Mouse (Mus musculus): ENCODE results near the gene AI481877. TPM values are rescaled to one million over a fixed set of nuclear protein-coding genes. Genes with fewer than 3 reads are reported as not detected.
A peak's percentile ranks its signal among the peaks of the same experiment; 100 is the strongest.

AI481877 gene
- polyA plus RNA-seq, 1 experiment from 2014 or later: not detected

GRCm38 (mm10) chr4:59009696-59010095, 129.1 kb downstream of the AI481877 start:
- H3K4me2 ChIP-seq: no peak overlapping the region
- H3K9me3 ChIP-seq (replicated peaks): no peaks in the 10 kb centered on the region
- H3K27ac ChIP-seq: no peak overlapping the region
- H3K9ac ChIP-seq: no peak overlapping the region
- 69% methylated on average over 4 of the region's 4 CpGs for WGBS
- ATAC-seq: no peak
- H3K27me3 ChIP-seq: no peaks in the 10 kb centered on the region
- no peaks in the 10 kb centered on the region for H3K36me3 ChIP-seq (ENCODE audit: poor library complexity, severe bottlenecking)
- no peak overlapping the region for H3K4me3 ChIP-seq
- peaks cover 8% of the 10 kb centered on the region for H3K4me1 ChIP-seq

DNA sequence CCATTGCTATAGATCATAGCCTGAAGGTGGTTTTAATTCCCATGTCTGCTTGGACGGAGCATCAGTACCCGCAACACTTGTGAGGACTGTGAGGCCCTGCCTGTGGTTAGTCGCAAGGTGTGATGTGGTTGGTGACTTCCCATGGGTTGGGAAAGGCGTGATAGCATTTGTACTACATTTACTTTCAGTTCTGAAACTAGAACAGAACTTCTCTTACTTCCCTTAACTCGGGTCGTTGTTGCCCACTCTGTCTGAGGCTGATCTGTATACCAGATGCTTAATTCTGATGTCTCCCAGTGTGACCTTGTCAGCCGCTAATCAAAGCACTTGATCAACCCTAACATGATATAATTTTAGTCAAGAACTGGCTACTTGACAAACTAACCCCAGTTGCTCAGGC, 129.6 kb downstream of the AI481877 start:
- H3K9ac ChIP-seq: no peak overlapping the region
- H3K4me3 ChIP-seq: no peak overlapping the region
- H3K27ac ChIP-seq: no peak overlapping the region
- no peak for ATAC-seq
- H3K36me3 ChIP-seq (ENCODE audit: poor library complexity, severe bottlenecking): no peaks in the 10 kb centered on the region
- no peaks in the 10 kb centered on the region for H3K27me3 ChIP-seq
- H3K4me2 ChIP-seq: no peak overlapping the region
- H3K4me1 ChIP-seq: peaks cover 13% of the 10 kb centered on the region
- 93% methylated on average over 7 of the region's 7 CpGs for WGBS
- no peaks in the 10 kb centered on the region for H3K9me3 ChIP-seq (replicated peaks)

DNA sequence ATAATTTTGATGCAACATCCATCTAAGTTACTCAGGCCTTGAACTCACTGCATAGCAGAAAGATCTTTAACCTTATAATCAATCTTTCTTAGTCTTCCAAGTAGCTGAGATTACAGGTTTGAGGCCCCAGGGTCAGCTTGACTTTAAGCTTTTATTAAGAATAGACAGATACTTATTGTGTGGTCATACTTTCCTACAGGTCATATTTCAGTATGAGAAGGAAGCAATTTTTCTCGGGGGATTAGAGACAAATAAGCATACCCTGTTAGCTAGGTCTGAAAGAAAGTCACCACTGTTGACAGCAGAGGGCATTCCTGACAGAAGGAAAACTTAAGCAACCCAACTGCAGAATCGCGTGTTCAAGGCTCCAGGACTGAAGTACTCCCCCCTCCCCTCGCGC, 130.8 kb downstream of the AI481877 start:
- ATAC-seq: no peak
- no peak overlapping the region for H3K4me3 ChIP-seq
- peaks cover 19% of the 10 kb centered on the region for H3K4me1 ChIP-seq
- 86% methylated on average over 5 of the region's 5 CpGs for WGBS
- no peaks in the 10 kb centered on the region for H3K9me3 ChIP-seq (replicated peaks)
- H3K27me3 ChIP-seq: no peaks in the 10 kb centered on the region
- H3K9ac ChIP-seq: no peak overlapping the region
- no peak overlapping the region for H3K4me2 ChIP-seq
- no peaks in the 10 kb centered on the region for H3K36me3 ChIP-seq (ENCODE audit: poor library complexity, severe bottlenecking)
- H3K27ac ChIP-seq: no peak overlapping the region

GRCm38 (mm10) chr4:59007016-59007415, 131.8 kb downstream of the AI481877 start:
- Histone ChIP-seq H3K4me1 (peaks cover 24% of the 10 kb centered on the region), H3K4me3 (no peak overlapping the region), H3K4me2 (no peak overlapping the region), H3K27me3 (no peaks in the 10 kb centered on the region), H3K9me3 (replicated peaks) (no peaks in the 10 kb centered on the region), H3K27ac (no peak overlapping the region), H3K9ac (no peak overlapping the region), H3K36me3 (ENCODE audit: poor library complexity, severe bottlenecking) (no peaks in the 10 kb centered on the region)
- ATAC-seq: no peak
- 88% methylated on average over 6 of the region's 6 CpGs for WGBS

- Histone ChIP-seq H3K4me2 (no peak overlapping the region), H3K36me3 (ENCODE audit: poor library complexity, severe bottlenecking) (no peaks in the 10 kb centered on the region), H3K4me1 (peaks cover 24% of the 10 kb centered on the region), H3K4me3 (no peak overlapping the region), H3K9me3 (replicated peaks) (no peaks in the 10 kb centered on the region), H3K27me3 (no peaks in the 10 kb centered on the region), H3K9ac (no peak overlapping the region), H3K27ac (no peak overlapping the region)
- WGBS: 77% methylated on average over 8 of the region's 8 CpGs
- no peak for ATAC-seq
Observed at GRCm38 (mm10) chr4:59006211-59006610, 132.6 kb downstream of the AI481877 start.

- peak overlapping the region; percentile 87 for H3K4me2 ChIP-seq
- peak overlapping the region; percentile 96 for H3K9ac ChIP-seq
- H3K27me3 ChIP-seq: no peaks in the 10 kb centered on the region
- WGBS: 34% methylated on average over 7 of the region's 7 CpGs
- no peaks in the 10 kb centered on the region for H3K9me3 ChIP-seq (replicated peaks)
- no peak overlapping the region for H3K27ac ChIP-seq
- peak overlapping the region; percentile 88 for H3K4me3 ChIP-seq
- ATAC-seq: no peak
- H3K4me1 ChIP-seq: peaks cover 24% of the 10 kb centered on the region
- H3K36me3 ChIP-seq (ENCODE audit: poor library complexity, severe bottlenecking): no peaks in the 10 kb centered on the region
Observed at GRCm38 (mm10) chr4:59003806-59004200, 135.0 kb downstream of the AI481877 start.

- 0% methylated on average over 81 of the region's 89 CpGs for WGBS
- no peaks in the 10 kb centered on the region for H3K36me3 ChIP-seq (ENCODE audit: poor library complexity, severe bottlenecking)
- H3K4me2 ChIP-seq: peak within 1 kb of the TSS; percentile 87
- H3K9ac ChIP-seq: peak within 1 kb of the TSS; percentile 96
- H3K27ac ChIP-seq: peak within 1 kb of the TSS; percentile 91
- peak within 1 kb of the TSS; percentile 88 for H3K4me3 ChIP-seq
- H3K27me3 ChIP-seq: no peaks in the 10 kb centered on the region
- no peaks in the 10 kb centered on the region for H3K9me3 ChIP-seq (replicated peaks)
- H3K4me1 ChIP-seq: peaks cover 24% of the 10 kb centered on the region
- peak; percentile 100 for ATAC-seq
Observed at GRCm38 (mm10) chr4:59002948-59003805, 135.6 kb downstream of the AI481877 start, which contains the start of gene Gm20503. Gene Gm20503, plus strand, starts transcription at chr4:59003210.

GRCm38 (mm10) chr4:59000614-59001013, 138.2 kb downstream of the AI481877 start:
- ATAC-seq: no peak
- Histone ChIP-seq H3K4me1 (peaks cover 24% of the 10 kb centered on the region), H3K4me3 (no peak overlapping the region), H3K27me3 (no peaks in the 10 kb centered on the region), H3K4me2 (no peak overlapping the region), H3K36me3 (ENCODE audit: poor library complexity, severe bottlenecking) (no peaks in the 10 kb centered on the region), H3K9ac (no peak overlapping the region), H3K27ac (no peak overlapping the region), H3K9me3 (replicated peaks) (no peaks in the 10 kb centered on the region)
- 7% methylated on average over 2 of the region's 2 CpGs for WGBS

GRCm38 (mm10) chr4:58999686-59000085, 139.1 kb downstream of the AI481877 start:
- no peak for ATAC-seq
- Histone ChIP-seq H3K9ac (no peak overlapping the region), H3K4me1 (peaks cover 17% of the 10 kb centered on the region), H3K4me3 (no peak overlapping the region), H3K27ac (no peak overlapping the region), H3K4me2 (no peak overlapping the region), H3K36me3 (ENCODE audit: poor library complexity, severe bottlenecking) (no peaks in the 10 kb centered on the region), H3K27me3 (no peaks in the 10 kb centered on the region), H3K9me3 (replicated peaks) (no peaks in the 10 kb centered on the region)
- WGBS: 13% methylated on average over 2 of the region's 2 CpGs

DNA sequence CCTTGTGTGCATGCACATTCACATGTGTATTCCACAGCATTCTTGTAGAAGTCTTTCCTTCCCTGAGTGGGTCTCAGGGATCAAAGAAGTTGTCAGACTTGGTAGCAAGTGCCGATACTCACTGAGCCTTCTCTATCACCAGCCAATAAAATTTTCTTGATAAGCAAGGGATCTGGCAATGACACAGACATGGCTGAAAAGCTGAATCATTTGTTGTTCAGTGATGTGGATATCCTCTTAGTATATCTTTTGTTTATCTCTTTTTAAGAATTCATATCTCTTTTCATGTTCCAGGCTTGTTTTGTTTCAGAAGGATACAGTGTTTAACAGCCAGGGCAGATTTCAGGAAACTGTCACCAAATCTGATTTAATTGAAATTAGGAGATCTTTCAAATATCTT, 140.1 kb downstream of the AI481877 start:
- Histone ChIP-seq H3K36me3 (ENCODE audit: poor library complexity, severe bottlenecking) (no peaks in the 10 kb centered on the region), H3K4me1 (peaks cover 7% of the 10 kb centered on the region), H3K27ac (no peak overlapping the region), H3K4me2 (no peak overlapping the region), H3K27me3 (no peaks in the 10 kb centered on the region), H3K9ac (no peak overlapping the region), H3K4me3 (no peak overlapping the region), H3K9me3 (replicated peaks) (no peaks in the 10 kb centered on the region)
- ATAC-seq: no peak
- 90% methylated on average over 1 of the region's 1 CpGs for WGBS

- WGBS: 87% methylated on average over 5 of the region's 5 CpGs
- Histone ChIP-seq H3K27ac (no peak overlapping the region), H3K4me1 (no peaks in the 10 kb centered on the region), H3K9ac (no peak overlapping the region), H3K4me2 (no peak overlapping the region), H3K4me3 (no peak overlapping the region), H3K27me3 (no peaks in the 10 kb centered on the region), H3K9me3 (replicated peaks) (no peaks in the 10 kb centered on the region), H3K36me3 (ENCODE audit: poor library complexity, severe bottlenecking) (no peaks in the 10 kb centered on the region)
- ATAC-seq: no peak
Observed at GRCm38 (mm10) chr4:58997081-58997480, 141.7 kb downstream of the AI481877 start.

DNA sequence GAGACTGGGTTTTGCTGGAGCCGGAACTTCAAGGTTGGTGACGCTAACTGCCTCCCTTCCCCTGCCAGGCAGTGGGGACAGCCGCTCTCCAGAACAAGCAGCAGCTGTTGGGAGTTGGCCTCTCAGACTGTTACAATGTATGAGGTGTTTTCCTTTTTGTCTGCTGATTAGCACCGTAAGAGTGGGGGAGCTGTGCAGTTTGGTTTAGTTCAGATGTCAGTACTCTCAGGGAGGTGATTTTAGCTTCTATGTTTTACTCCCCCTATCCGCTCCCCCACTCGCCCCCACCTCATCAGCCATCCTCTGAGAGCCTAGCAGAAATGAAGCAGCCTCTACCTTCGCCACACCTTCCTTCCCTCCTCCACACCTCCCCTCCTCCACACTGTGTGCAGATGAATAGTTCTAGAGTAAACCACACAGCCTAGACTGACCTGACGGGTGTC, 143.5 kb downstream of the AI481877 start:
- Histone ChIP-seq H3K27ac (no peak overlapping the region), H3K27me3 (no peaks in the 10 kb centered on the region), H3K4me2 (no peak overlapping the region), H3K9me3 (replicated peaks) (no peaks in the 10 kb centered on the region), H3K4me1 (no peaks in the 10 kb centered on the region), H3K36me3 (ENCODE audit: poor library complexity, severe bottlenecking) (no peaks in the 10 kb centered on the region), H3K4me3 (no peak overlapping the region), H3K9ac (no peak overlapping the region)
- 73% methylated on average over 8 of the region's 8 CpGs for WGBS
- no peak for ATAC-seq

- H3K4me1 ChIP-seq: no peaks in the 10 kb centered on the region
- H3K9ac ChIP-seq: no peak within 1 kb of the TSS
- no peak within 1 kb of the TSS for H3K27ac ChIP-seq
- H3K4me2 ChIP-seq: no peak within 1 kb of the TSS
- 93% methylated on average over 4 of the region's 4 CpGs for WGBS
- ATAC-seq: no peak
- no peaks in the 10 kb centered on the region for H3K27me3 ChIP-seq
- no peaks in the 10 kb centered on the region for H3K9me3 ChIP-seq (replicated peaks)
- no peak within 1 kb of the TSS for H3K4me3 ChIP-seq
- H3K36me3 ChIP-seq (ENCODE audit: poor library complexity, severe bottlenecking): no peaks in the 10 kb centered on the region
Observed at GRCm38 (mm10) chr4:58994762-58995161, 144.0 kb downstream of the AI481877 start, which contains the start of gene Dnajc25. Gene Dnajc25, plus strand, starts transcription at chr4:58995062.
